Mouse (Mus musculus) B cell, adult 2 months (primary cell): ENCODE results near the gene Tectb.

Source experiments
- DNase-seq, 2 experiments: peaks; one replicate each; pipeline ENCODE4 v3.0.0; 2022

The Tectb gene

GRCm38 (mm10) chr19:55213617-55214340 is 33.2 kb downstream of the Tectb start:
- no peak for DNase-seq

GRCm38 (mm10) chr19:55216876-55217275 is 36.3 kb downstream of the Tectb start:
- no peak for DNase-seq

- no peak for DNase-seq
Measured at GRCm38 (mm10) chr19:55217365-55217764, 36.8 kb downstream of the Tectb start.

- DNase-seq: peak; percentile 87 to 88
Measured at GRCm38 (mm10) chr19:55218192-55218739, 37.7 kb downstream of the Tectb start.

- no peak for DNase-seq
Measured at GRCm38 (mm10) chr19:55218741-55219221, 38.2 kb downstream of the Tectb start.

- no peak for DNase-seq
Measured at GRCm38 (mm10) chr19:55219359-55219758, 38.8 kb downstream of the Tectb start.

GRCm38 (mm10) chr19:55221208-55221607 is 40.7 kb downstream of the Tectb start:
- DNase-seq: no peak

GRCm38 (mm10) chr19:55222268-55222667 is 41.7 kb downstream of the Tectb start:
- DNase-seq: no peak

GRCm38 (mm10) chr19:55226621-55227020 is 46.1 kb downstream of the Tectb start:
- no peak for DNase-seq

GRCm38 (mm10) chr19:55227135-55227534 is 46.6 kb downstream of the Tectb start:
- peak; percentile 37 to 45 for DNase-seq

- DNase-seq: no peak
Measured at GRCm38 (mm10) chr19:55231081-55231480, 50.5 kb downstream of the Tectb start.

GRCm38 (mm10) chr19:55232136-55232535 is 51.6 kb downstream of the Tectb start:
- no peak for DNase-seq

- DNase-seq: no peak
Measured at GRCm38 (mm10) chr19:55236026-55236425, 55.5 kb downstream of the Tectb start.

GRCm38 (mm10) chr19:55236564-55236963 is 56.0 kb downstream of the Tectb start:
- DNase-seq: no peak

- DNase-seq: no peak
Measured at GRCm38 (mm10) chr19:55239766-55240426, 59.4 kb downstream of the Tectb start.

GRCm38 (mm10) chr19:55241186-55241645 is 60.7 kb downstream of the Tectb start, which contains the start of gene Gucy2g:
Gene Gucy2g (minus strand): TSS chr19:55241236.
- no peak for DNase-seq

- no peak for DNase-seq
Measured at GRCm38 (mm10) chr19:55244791-55245231, 64.3 kb downstream of the Tectb start.
